Mouse (Mus musculus): ENCODE data around the gene Urod. TPM values are rescaled to one million over a fixed set of nuclear protein-coding genes. Genes with fewer than 3 reads are reported as not detected.

Urod gene
- total and polyA plus RNA-seq, 2 experiments from 2014 or later: 54.0 to 64.4 TPM

GRCm38 (mm10) chr4:117007058-117007457 lies 12.8 kb upstream of the Urod start:
- Histone ChIP-seq H3K9ac (replicated peaks; ENCODE audit: low read length) (no peak overlapping the region), H3K4me2 (ENCODE audit: low read depth, low read length) (no peak overlapping the region), H3K27me3 (ENCODE audit: insufficient read depth, low read length) (no peaks in the 10 kb centered on the region), H3K27ac (no peak overlapping the region), H3K4me3 (ENCODE audit: low read length) (no peak overlapping the region), H3K4me1 (ENCODE audit: insufficient read depth, low read length) (no peaks in the 10 kb centered on the region), H3K36me3 (ENCODE audit: insufficient read depth, low read length) (peaks cover 25% of the 10 kb centered on the region; the same call in 1 of the 2 replicates), H3K9me3 (ENCODE audit: low read length) (no peaks in the 10 kb centered on the region)
- no peak for ATAC-seq
- DNase-seq (ENCODE audit: low spot score): no peak
- 55% methylated on average over 3 of the region's 3 CpGs for WGBS
- TF ChIP-seq CTCF (IDR thresholded peaks at IDR 0.05; ENCODE audit: low read depth): no peak

GRCm38 (mm10) chr4:117005611-117006400 lies 11.6 kb upstream of the Urod start:
- ATAC-seq: no peak
- Histone ChIP-seq H3K4me1 (ENCODE audit: insufficient read depth, low read length) (no peaks in the 10 kb centered on the region), H3K36me3 (ENCODE audit: insufficient read depth, low read length) (peaks cover 33% of the 10 kb centered on the region; the same call in 1 of the 2 replicates), H3K9me3 (ENCODE audit: low read length) (no peaks in the 10 kb centered on the region), H3K4me2 (ENCODE audit: low read depth, low read length) (no peak overlapping the region), H3K27ac (no peak overlapping the region), H3K4me3 (ENCODE audit: low read length) (no peak overlapping the region), H3K9ac (replicated peaks; ENCODE audit: low read length) (no peak overlapping the region), H3K27me3 (ENCODE audit: insufficient read depth, low read length) (no peaks in the 10 kb centered on the region)
- WGBS: 78% methylated on average over 7 of the region's 7 CpGs
- no peak for DNase-seq (ENCODE audit: low spot score)
- TF ChIP-seq CTCF (IDR thresholded peaks at IDR 0.05; ENCODE audit: low read depth): no peak

GRCm38 (mm10) chr4:117004649-117005048 lies 10.4 kb upstream of the Urod start:
- 82% methylated on average over 4 of the region's 4 CpGs for WGBS

GRCm38 (mm10) chr4:117002543-117003521 lies 8.6 kb upstream of the Urod start:
- Histone ChIP-seq H3K9ac (replicated peaks; ENCODE audit: low read length) (no peak overlapping the region), H3K4me2 (ENCODE audit: low read depth, low read length) (no peak overlapping the region), H3K4me1 (ENCODE audit: insufficient read depth, low read length) (no peaks in the 10 kb centered on the region), H3K9me3 (ENCODE audit: low read length) (no peaks in the 10 kb centered on the region), H3K27ac (no peak overlapping the region), H3K27me3 (ENCODE audit: insufficient read depth, low read length) (no peaks in the 10 kb centered on the region), H3K36me3 (ENCODE audit: insufficient read depth, low read length) (peaks cover 47% of the 10 kb centered on the region; the same call in 1 of the 2 replicates), H3K4me3 (ENCODE audit: low read length) (no peak overlapping the region)
- 58% methylated on average over 38 of the region's 38 CpGs for WGBS
- peak; percentile 83 for DNase-seq (ENCODE audit: low spot score)
- peak; percentile 86 for TF ChIP-seq CTCF (IDR thresholded peaks at IDR 0.05; ENCODE audit: low read depth)
- peak; percentile 65 for ATAC-seq

More at GRCm38 (mm10) chr4:117004649-117005048, 10.4 kb upstream of the Urod start:
- H3K4me1 ChIP-seq (ENCODE audit: insufficient read depth, low read length): no peaks in the 10 kb centered on the region
- ATAC-seq: no peak
- H3K36me3 ChIP-seq (ENCODE audit: insufficient read depth, low read length): peaks cover 44% of the 10 kb centered on the region; the same call in 1 of the 2 replicates
- H3K27ac ChIP-seq: no peak overlapping the region
- no peaks in the 10 kb centered on the region for H3K9me3 ChIP-seq (ENCODE audit: low read length)
- H3K4me3 ChIP-seq (ENCODE audit: low read length): no peak overlapping the region
- DNase-seq (ENCODE audit: low spot score): no peak
- TF ChIP-seq CTCF (IDR thresholded peaks at IDR 0.05; ENCODE audit: low read depth): no peak
- H3K9ac ChIP-seq (replicated peaks; ENCODE audit: low read length): no peak overlapping the region
- no peak overlapping the region for H3K4me2 ChIP-seq (ENCODE audit: low read depth, low read length)
- no peaks in the 10 kb centered on the region for H3K27me3 ChIP-seq (ENCODE audit: insufficient read depth, low read length)

- DNase-seq (ENCODE audit: low spot score): no peak
- H3K27me3 ChIP-seq (ENCODE audit: insufficient read depth, low read length): no peaks in the 10 kb centered on the region
- no peak for ATAC-seq
- H3K27ac ChIP-seq: no peak overlapping the region
- no peak overlapping the region for H3K9ac ChIP-seq (replicated peaks; ENCODE audit: low read length)
- no peak overlapping the region for H3K4me2 ChIP-seq (ENCODE audit: low read depth, low read length)
- H3K36me3 ChIP-seq (ENCODE audit: insufficient read depth, low read length): peaks cover 47% of the 10 kb centered on the region; the same call in 1 of the 2 replicates
- 90% methylated on average over 16 of the region's 16 CpGs for WGBS
- no peak for TF ChIP-seq CTCF (IDR thresholded peaks at IDR 0.05; ENCODE audit: low read depth)
- H3K4me1 ChIP-seq (ENCODE audit: insufficient read depth, low read length): no peaks in the 10 kb centered on the region
- H3K9me3 ChIP-seq (ENCODE audit: low read length): no peaks in the 10 kb centered on the region
- H3K4me3 ChIP-seq (ENCODE audit: low read length): no peak overlapping the region
These were observed 7.7 kb upstream of the Urod start for GRCm38 (mm10) chr4:117001957-117002356.

GRCm38 (mm10) chr4:116999513-117000154 lies 5.4 kb upstream of the Urod start:
- H3K4me1 ChIP-seq (ENCODE audit: insufficient read depth, low read length): peaks cover 9% of the 10 kb centered on the region
- WGBS: 94% methylated on average over 17 of the region's 17 CpGs
- no peak overlapping the region for H3K27ac ChIP-seq
- H3K4me3 ChIP-seq (ENCODE audit: low read length): no peak overlapping the region
- H3K4me2 ChIP-seq (ENCODE audit: low read depth, low read length): no peak overlapping the region
- ATAC-seq (no peak), DNase-seq (ENCODE audit: low spot score) (no peak)
- no peaks in the 10 kb centered on the region for H3K27me3 ChIP-seq (ENCODE audit: insufficient read depth, low read length)
- no peak overlapping the region for H3K9ac ChIP-seq (replicated peaks; ENCODE audit: low read length)
- no peak for TF ChIP-seq CTCF (IDR thresholded peaks at IDR 0.05; ENCODE audit: low read depth)
- no peaks in the 10 kb centered on the region for H3K9me3 ChIP-seq (ENCODE audit: low read length)
- H3K36me3 ChIP-seq (ENCODE audit: insufficient read depth, low read length): peaks cover 46% of the 10 kb centered on the region; the same call in 1 of the 2 replicates

All from hindbrain, postnatal 0 days (tissue).